Mouse (Mus musculus): ENCODE results near the gene Mgmt. TPM values are rescaled to one million over a fixed set of nuclear protein-coding genes. Genes with fewer than 3 reads are reported as not detected.
A peak's percentile ranks its signal among the peaks of the same experiment; 100 is the strongest.

Gene Mgmt
- polyA plus RNA-seq, 1 experiment from 2014 or later: 5.7 TPM

- Histone ChIP-seq H3K4me2 (replicated peaks) (no peak overlapping the region), H3K9ac (no peak overlapping the region)
- WGBS: 41% methylated on average over 3 of the region's 3 CpGs
Observed at GRCm38 (mm10) chr7:137141386-137141785, 247.0 kb downstream of the Mgmt start.

DNA sequence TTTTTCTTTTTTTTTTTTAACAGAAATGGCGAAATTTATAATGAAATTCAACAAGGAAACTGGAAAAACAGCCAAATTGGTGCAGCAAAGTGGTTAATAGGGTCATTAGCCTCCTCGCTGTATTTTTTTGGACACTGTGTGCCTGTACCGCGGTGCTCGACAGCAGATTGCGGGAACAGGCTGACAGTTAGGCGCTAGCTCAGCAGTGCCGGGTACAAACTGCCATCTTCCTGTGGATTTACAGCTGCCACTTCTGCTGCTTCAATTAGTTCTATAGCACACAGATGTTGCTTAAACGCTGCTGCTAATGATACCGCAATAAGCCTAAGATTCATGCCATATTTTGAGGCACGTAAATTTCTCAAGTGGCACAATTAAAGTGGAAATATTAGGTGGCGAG is 252.7 kb downstream of the Mgmt start:
- peak; percentile 38; the same call in 1 of the 2 replicates for ATAC-seq (ENCODE audit: low FRiP score, low read depth)
- Histone ChIP-seq H3K4me1 (peaks cover 54% of the 10 kb centered on the region), H3K27me3 (peaks cover 30% of the 10 kb centered on the region), H3K9me3 (peaks cover 5% of the 10 kb centered on the region; the same call in 1 of the 2 replicates), H3K4me3 (0 out of 2 replicates have a peak overlapping the region, but pooled peaks have one; percentile 10), H3K4me2 (replicated peaks) (peak overlapping the region; percentile 48), H3K9ac (no peak overlapping the region), H3K27ac (no peak overlapping the region), H3K36me3 (no peaks in the 10 kb centered on the region)
- 17% methylated on average over 12 of the region's 12 CpGs for WGBS

More at GRCm38 (mm10) chr7:137141386-137141785, 247.0 kb downstream of the Mgmt start:
- Histone ChIP-seq H3K4me1 (peaks cover 28% of the 10 kb centered on the region), H3K36me3 (no peaks in the 10 kb centered on the region), H3K9me3 (peaks cover 5% of the 10 kb centered on the region; the same call in 1 of the 2 replicates), H3K4me3 (no peak overlapping the region), H3K27me3 (0 out of 2 replicates have a peak, but pooled peaks cover 5% of the 10 kb centered on the region), H3K27ac (no peak overlapping the region)
- no peak for ATAC-seq (ENCODE audit: low FRiP score, low read depth)

GRCm38 (mm10) chr7:137151854-137152253 is 257.4 kb downstream of the Mgmt start:
- WGBS: 82% methylated on average over 2 of the region's 2 CpGs
- Histone ChIP-seq H3K4me3 (no peak overlapping the region), H3K27me3 (peaks cover 26% of the 10 kb centered on the region), H3K9ac (no peak overlapping the region), H3K4me1 (peaks cover 32% of the 10 kb centered on the region), H3K9me3 (no peaks in the 10 kb centered on the region), H3K4me2 (replicated peaks) (no peak overlapping the region), H3K27ac (no peak overlapping the region), H3K36me3 (no peaks in the 10 kb centered on the region)
- ATAC-seq (ENCODE audit: low FRiP score, low read depth): 0 out of 2 replicates have a peak, but pooled peaks have one; percentile 20

GRCm38 (mm10) chr7:137154623-137155022 is 260.2 kb downstream of the Mgmt start:
- no peak overlapping the region for H3K27ac ChIP-seq
- H3K9ac ChIP-seq: no peak overlapping the region
- peaks cover 5% of the 10 kb centered on the region; the same call in 1 of the 2 replicates for H3K4me1 ChIP-seq
- H3K36me3 ChIP-seq: no peaks in the 10 kb centered on the region
- H3K27me3 ChIP-seq: peaks cover 10% of the 10 kb centered on the region; the same call in 1 of the 2 replicates
- no peak overlapping the region for H3K4me2 ChIP-seq (replicated peaks)
- 70% methylated on average over 2 of the region's 2 CpGs for WGBS
- ATAC-seq (ENCODE audit: low FRiP score, low read depth): no peak
- no peaks in the 10 kb centered on the region for H3K9me3 ChIP-seq
- H3K4me3 ChIP-seq: no peak overlapping the region

- Histone ChIP-seq H3K9me3 (no peaks in the 10 kb centered on the region), H3K9ac (no peak overlapping the region)
Observed at GRCm38 (mm10) chr7:137159086-137159485, 264.7 kb downstream of the Mgmt start.

GRCm38 (mm10) chr7:137172278-137172677 is 277.9 kb downstream of the Mgmt start:
- H3K4me1 ChIP-seq: no peaks in the 10 kb centered on the region
- H3K9me3 ChIP-seq: peaks cover 5% of the 10 kb centered on the region; the same call in 1 of the 2 replicates
- ATAC-seq (ENCODE audit: low FRiP score, low read depth): no peak
- no peaks in the 10 kb centered on the region for H3K36me3 ChIP-seq
- WGBS: 37% methylated on average over 9 of the region's 9 CpGs
- H3K4me3 ChIP-seq: no peak overlapping the region
- H3K27ac ChIP-seq: no peak overlapping the region
- H3K9ac ChIP-seq: no peak overlapping the region
- no peaks in the 10 kb centered on the region for H3K27me3 ChIP-seq
- no peak overlapping the region for H3K4me2 ChIP-seq (replicated peaks)

More at GRCm38 (mm10) chr7:137159086-137159485, 264.7 kb downstream of the Mgmt start:
- no peaks in the 10 kb centered on the region for H3K36me3 ChIP-seq
- H3K4me3 ChIP-seq: no peak overlapping the region
- no peak for ATAC-seq (ENCODE audit: low FRiP score, low read depth)
- no peak overlapping the region for H3K27ac ChIP-seq
- H3K4me1 ChIP-seq: 0 out of 2 replicates have a peak, but pooled peaks cover 2% of the 10 kb centered on the region
- no peaks in the 10 kb centered on the region for H3K27me3 ChIP-seq
- no peak overlapping the region for H3K4me2 ChIP-seq (replicated peaks)
